Mouse (Mus musculus) small intestine, adult 2 months (tissue): ENCODE data around the gene Nhlrc4. TPM values are rescaled to one million over a fixed set of nuclear protein-coding genes. Genes with fewer than 3 reads are reported as not detected.

Experiments
- H3K27ac ChIP-seq: fragments of 200-500 bp; 2 replicates; pipeline ENCODE4 v1.5.1; 2012; ENCODE audit warnings: low read depth, low read length, control low read depth, inconsistent platforms; ENCODE audit not compliant: insufficient read depth
- H3K27me3 ChIP-seq: fragments of 200-500 bp; 2 replicates; pipeline ENCODE4 v1.6.1; 2012; ENCODE audit warnings: mild to moderate bottlenecking, moderate library complexity, low read length, inconsistent platforms; ENCODE audit not compliant: control insufficient read depth, insufficient read depth
- H3K36me3 ChIP-seq: fragments of 200-500 bp; 2 replicates; pipeline ENCODE4 v1.6.1; 2012; ENCODE audit warnings: mild to moderate bottlenecking, low read length, control low read depth, inconsistent platforms; ENCODE audit not compliant: control insufficient read depth, insufficient read depth
- H3K4me1 ChIP-seq: fragments of 200-500 bp; 2 replicates; pipeline ENCODE4 v1.6.1; 2012; ENCODE audit warnings: low read length, inconsistent platforms, mixed read lengths; ENCODE audit not compliant: control insufficient read depth, insufficient read depth, insufficient read length
- H3K4me3 ChIP-seq: fragments of 200-500 bp; 2 replicates; pipeline ENCODE4 v1.5.1; 2012; ENCODE audit warnings: low read depth, mild to moderate bottlenecking, control low read depth, inconsistent platforms, low read length, moderate library complexity
- CTCF ChIP-seq: fragments of 200-500 bp; IDR thresholded peaks from 2 replicates; pipeline ENCODE4 v1.5.1; 2012; ENCODE audit warnings: low read depth, mild to moderate bottlenecking, control low read depth, inconsistent platforms, low read length, moderate library complexity, mixed read lengths; ENCODE audit not compliant: insufficient replicate concordance, insufficient read length; ENCODE audit errors: extremely low read depth
- POLR2A ChIP-seq: fragments of 200-500 bp; IDR thresholded peaks from 2 replicates; pipeline ENCODE4 v1.6.1; 2012; ENCODE audit warnings: low read depth, mild to moderate bottlenecking, control low read depth, inconsistent platforms, low read length, moderate library complexity
- WGBS: fragments of 180-500 bp; shearing (Covaris S2); methylation state at CpG from one replicate; pipeline ENCODE4 v1.1.7; 2018; 5-methylcytosine and 5-hydroxymethylcytosine counted together
- polyA plus RNA-seq: library from polyadenylated mRNA; depleted of rRNA; stranded (reverse); fragments of >200 nt; gene quantifications from 2 replicates; pipeline ENCODE4 v1.2.3, GENCODE M21; 2012

Gene Nhlrc4
- polyA plus RNA-seq, 1 experiment = not detected

GRCm38 (mm10) chr17:25956631-25957030, 11.9 kb upstream of the Nhlrc4 start:
- WGBS = 83% methylated on average over 7 of the region's 7 CpGs
- no peak overlapping the region for H3K27ac ChIP-seq
- H3K36me3 ChIP-seq = peaks cover 20% of the 10 kb centered on the region
- H3K4me1 ChIP-seq = no peaks in the 10 kb centered on the region; the same call in 1 of the 2 replicates
- peaks cover 7% of the 10 kb centered on the region for H3K27me3 ChIP-seq
- H3K4me3 ChIP-seq = no peak overlapping the region
- no peak for TF ChIP-seq CTCF

- Histone ChIP-seq H3K27ac (no peak overlapping the region), H3K36me3 (peaks cover 18% of the 10 kb centered on the region), H3K4me1 (no peaks in the 10 kb centered on the region; the same call in 1 of the 2 replicates), H3K4me3 (no peak overlapping the region), H3K27me3 (peaks cover 11% of the 10 kb centered on the region)
- WGBS = 69% methylated on average over 7 of the region's 7 CpGs
- TF ChIP-seq POLR2A = no peak
- no peak for TF ChIP-seq CTCF
These were observed 11.4 kb upstream of the Nhlrc4 start for GRCm38 (mm10) chr17:25956201-25956600.

DNA sequence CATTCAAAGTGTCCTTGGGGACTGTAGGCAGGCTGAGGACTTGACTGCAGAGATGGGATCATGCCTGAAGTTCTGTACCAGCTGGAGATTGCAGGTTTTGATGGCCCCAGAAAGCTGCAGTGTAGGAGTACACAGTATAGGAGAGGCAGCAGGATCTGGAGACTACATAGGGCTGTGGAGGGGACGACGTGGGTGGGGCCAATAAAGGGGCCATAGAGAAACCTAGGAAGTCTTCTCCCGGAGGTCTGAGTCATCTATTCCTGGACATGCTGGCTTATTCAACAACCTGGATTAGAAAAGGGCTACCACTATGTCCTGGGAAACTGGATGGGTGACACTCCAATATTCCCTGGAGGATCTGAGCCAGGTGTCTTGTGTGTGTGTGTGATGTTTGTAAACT, 11.0 kb upstream of the Nhlrc4 start:
- no peaks in the 10 kb centered on the region; the same call in 1 of the 2 replicates for H3K4me1 ChIP-seq
- peaks cover 17% of the 10 kb centered on the region for H3K36me3 ChIP-seq
- TF ChIP-seq POLR2A (no peak), CTCF (no peak)
- no peak overlapping the region for H3K27ac ChIP-seq
- no peak overlapping the region for H3K4me3 ChIP-seq
- H3K27me3 ChIP-seq = peaks cover 16% of the 10 kb centered on the region
- 26% methylated on average over 3 of the region's 3 CpGs for WGBS

GRCm38 (mm10) chr17:25954671-25955070, 9.9 kb upstream of the Nhlrc4 start:
- H3K4me3 ChIP-seq = no peak overlapping the region
- TF ChIP-seq CTCF = no peak
- no peak for TF ChIP-seq POLR2A
- peaks cover 8% of the 10 kb centered on the region; the same call in 1 of the 2 replicates for H3K36me3 ChIP-seq
- WGBS = 63% methylated on average over 2 of the region's 2 CpGs
- H3K27me3 ChIP-seq = peaks cover 16% of the 10 kb centered on the region
- no peaks in the 10 kb centered on the region; the same call in 1 of the 2 replicates for H3K4me1 ChIP-seq
- no peak overlapping the region for H3K27ac ChIP-seq

DNA sequence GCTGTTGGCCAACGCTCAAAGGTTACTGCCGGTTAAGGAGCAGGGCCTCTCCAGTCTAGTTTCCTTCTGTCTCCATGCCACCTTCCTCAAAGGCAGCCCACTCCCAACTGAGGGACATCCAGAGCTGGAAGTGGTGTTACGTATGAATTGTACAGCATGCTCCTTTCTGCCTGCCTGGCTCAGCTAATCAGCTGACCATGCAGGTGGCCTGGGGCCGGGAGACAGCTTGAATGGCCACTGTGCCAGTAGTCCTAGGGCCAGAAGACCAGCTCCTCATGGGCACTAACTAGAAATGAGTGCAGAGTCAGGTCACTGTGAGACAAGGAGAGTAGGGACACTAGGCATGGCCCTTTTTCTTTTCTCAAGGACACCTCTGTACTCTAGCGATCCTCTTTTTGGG, 8.4 kb upstream of the Nhlrc4 start:
- Histone ChIP-seq H3K4me1 (no peaks in the 10 kb centered on the region; the same call in 1 of the 2 replicates), H3K27me3 (peaks cover 16% of the 10 kb centered on the region), H3K27ac (no peak overlapping the region), H3K36me3 (no peaks in the 10 kb centered on the region), H3K4me3 (no peak overlapping the region)
- 82% methylated on average over 5 of the region's 5 CpGs for WGBS
- TF ChIP-seq POLR2A (no peak), CTCF (no peak)

DNA sequence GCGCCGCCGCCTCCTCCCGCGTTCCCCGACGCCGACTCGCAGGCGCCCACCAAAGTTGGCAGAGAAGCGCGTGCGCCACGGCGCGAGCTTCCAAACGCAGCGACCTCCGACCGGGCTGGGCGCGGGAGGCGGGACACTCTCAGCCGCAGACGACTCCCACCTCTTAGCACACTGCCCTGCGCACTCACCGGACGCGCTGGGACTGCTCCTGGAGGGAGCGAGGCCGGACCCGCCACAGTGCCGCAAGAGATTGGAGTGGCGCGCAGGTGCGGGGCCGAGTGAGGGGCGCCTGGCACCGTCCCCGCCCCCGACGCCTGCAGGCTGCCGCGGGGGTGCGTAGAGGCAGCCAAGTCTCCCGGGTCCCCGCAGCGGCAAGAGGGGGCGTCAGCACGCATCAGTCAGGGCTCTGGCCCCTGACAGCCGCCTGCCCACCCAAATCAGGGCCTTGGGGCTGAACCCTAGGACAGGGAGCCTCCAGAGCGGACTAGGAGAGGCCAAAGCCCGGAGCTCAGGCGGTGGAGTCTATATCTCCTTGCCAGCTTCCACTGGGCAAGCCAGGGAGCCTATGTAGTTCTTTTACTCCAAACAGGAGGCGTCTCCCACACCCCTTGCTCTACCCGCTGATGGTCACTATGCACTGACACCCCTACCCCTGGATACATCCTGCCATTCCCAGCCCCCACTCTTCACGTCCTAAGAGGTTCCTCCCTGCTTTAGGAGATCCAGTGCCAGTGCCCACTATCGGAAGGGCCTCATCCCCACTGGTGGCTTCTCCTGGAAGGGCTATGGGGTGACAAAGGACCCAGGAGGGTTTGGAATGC, 7.3 kb upstream of the Nhlrc4 start, which contains the start of gene A930017K11Rik:
Gene A930017K11Rik (minus strand): TSS at position 763 of the 821 bp plus-strand sequence.
- WGBS = 4% methylated on average over 58 of the region's 58 CpGs
- no peak for TF ChIP-seq CTCF
- TF ChIP-seq POLR2A = no peak
- Histone ChIP-seq H3K4me1 (no peaks in the 10 kb centered on the region; the same call in 1 of the 2 replicates), H3K36me3 (no peaks in the 10 kb centered on the region), H3K4me3 (peak within 1 kb of the TSS; percentile 54), H3K27ac (no peak within 1 kb of the TSS), H3K27me3 (peaks cover 16% of the 10 kb centered on the region)

DNA sequence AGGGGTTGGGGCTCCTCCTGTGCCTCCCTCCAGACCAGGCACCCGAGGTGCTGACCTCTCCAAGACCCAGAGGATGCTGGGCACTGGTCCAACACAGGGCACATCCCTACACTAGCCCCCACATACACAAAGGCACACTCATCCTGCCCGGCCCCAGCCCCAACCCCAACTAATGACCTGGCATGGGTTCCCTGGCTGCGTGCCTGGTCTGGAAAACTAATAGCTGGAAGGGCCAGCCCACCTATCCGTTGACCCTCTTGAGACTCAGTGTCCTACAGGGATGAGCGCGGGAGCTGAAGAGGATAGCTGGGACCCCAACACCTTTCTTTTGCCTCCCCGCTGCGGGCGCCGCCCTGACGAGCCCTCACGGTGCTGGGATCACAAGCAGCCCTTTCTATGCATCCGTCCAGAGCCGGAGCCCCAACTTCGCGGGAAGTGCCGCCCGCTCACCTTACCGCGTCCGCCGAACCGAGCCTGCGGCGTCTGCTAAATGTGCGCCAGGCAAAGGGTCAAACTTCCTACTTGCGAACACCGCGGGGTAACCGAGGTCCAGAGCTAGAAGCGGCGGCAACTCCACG, 6.6 kb upstream of the Nhlrc4 start:
- no peak for TF ChIP-seq POLR2A
- no peak for TF ChIP-seq CTCF
- Histone ChIP-seq H3K4me3 (peak overlapping the region; percentile 54), H3K36me3 (no peaks in the 10 kb centered on the region), H3K27ac (no peak overlapping the region), H3K27me3 (peaks cover 16% of the 10 kb centered on the region), H3K4me1 (no peaks in the 10 kb centered on the region; the same call in 1 of the 2 replicates)
- WGBS = 2% methylated on average over 33 of the region's 33 CpGs
